Mouse (Mus musculus): Measurements from ENCODE around the gene Stk26.

The Stk26 gene

GRCm38 (mm10) chrX:50840847-50841560 lies at the start of gene Stk26:
Gene Stk26 (plus strand): TSS chrX:50841047.
- no peak for DNase-seq (ENCODE audit: low read depth, low spot score)

GRCm38 (mm10) chrX:50793005-50793680 lies 47.7 kb upstream of the Stk26 start:
- DNase-seq (ENCODE audit: low read depth, low spot score) = no peak

GRCm38 (mm10) chrX:50797798-50798197 lies 43.0 kb upstream of the Stk26 start:
- DNase-seq (ENCODE audit: low read depth, low spot score) = no peak

GRCm38 (mm10) chrX:50798571-50798970 lies 42.3 kb upstream of the Stk26 start:
- DNase-seq (ENCODE audit: low read depth, low spot score) = no peak

GRCm38 (mm10) chrX:50799656-50800188 lies 41.1 kb upstream of the Stk26 start:
- peak; percentile 20 for DNase-seq (ENCODE audit: low read depth, low spot score)

GRCm38 (mm10) chrX:50805654-50806053 lies 35.2 kb upstream of the Stk26 start:
- DNase-seq (ENCODE audit: low read depth, low spot score) = no peak

GRCm38 (mm10) chrX:50823856-50824255 lies 17.0 kb upstream of the Stk26 start:
- DNase-seq (ENCODE audit: low read depth, low spot score) = no peak

- DNase-seq (ENCODE audit: low read depth, low spot score) = no peak
Observed at GRCm38 (mm10) chrX:50835592-50835991, 5.3 kb upstream of the Stk26 start.

- no peak for DNase-seq (ENCODE audit: low read depth, low spot score)
Observed at GRCm38 (mm10) chrX:50836029-50836691, 4.7 kb upstream of the Stk26 start.

GRCm38 (mm10) chrX:50841587-50841986 lies 740 bp downstream of the Stk26 start:
- no peak for DNase-seq (ENCODE audit: low read depth, low spot score)

GRCm38 (mm10) chrX:50842046-50842445 lies 1.2 kb downstream of the Stk26 start:
- no peak for DNase-seq (ENCODE audit: low read depth, low spot score)

GRCm38 (mm10) chrX:50850428-50851184 lies 9.8 kb downstream of the Stk26 start:
- DNase-seq (ENCODE audit: low read depth, low spot score) = no peak

GRCm38 (mm10) chrX:50863771-50864170 lies 22.9 kb downstream of the Stk26 start:
- no peak for DNase-seq (ENCODE audit: low read depth, low spot score)

GRCm38 (mm10) chrX:50864734-50865133 lies 23.9 kb downstream of the Stk26 start:
- DNase-seq (ENCODE audit: low read depth, low spot score) = no peak

GRCm38 (mm10) chrX:50874246-50875002 lies 33.6 kb downstream of the Stk26 start:
- no peak for DNase-seq (ENCODE audit: low read depth, low spot score)

- DNase-seq (ENCODE audit: low read depth, low spot score) = no peak
Observed at GRCm38 (mm10) chrX:50887999-50888398, 47.2 kb downstream of the Stk26 start.

GRCm38 (mm10) chrX:50903497-50903896 lies 62.6 kb downstream of the Stk26 start:
- DNase-seq (ENCODE audit: low read depth, low spot score) = no peak

- no peak for DNase-seq (ENCODE audit: low read depth, low spot score)
Observed at GRCm38 (mm10) chrX:50909915-50910314, 69.1 kb downstream of the Stk26 start.

GRCm38 (mm10) chrX:50917389-50917788 lies 76.5 kb downstream of the Stk26 start:
- no peak for DNase-seq (ENCODE audit: low read depth, low spot score)

- no peak for DNase-seq (ENCODE audit: low read depth, low spot score)
Observed at GRCm38 (mm10) chrX:50918754-50919153, 77.9 kb downstream of the Stk26 start.

All from embryo, embryonic 11.5 days (tissue).